Mouse (Mus musculus): ENCODE measurements around the gene Ndrg3.
"Not testable (repeated sequence)": the region's sequence is repeated elsewhere in the genome, so short reads cannot be mapped to it uniquely, and the experiment has no call there.

The Ndrg3 gene

GRCm38 (mm10) chr2:156996576-156996975 lies 4.7 kb upstream of the Ndrg3 start:
- peak; percentile 43 for DNase-seq

GRCm38 (mm10) chr2:156990727-156991431 lies 977 bp downstream of the Ndrg3 start:
- DNase-seq = peak; percentile 40

GRCm38 (mm10) chr2:156987316-156987715 lies 4.5 kb downstream of the Ndrg3 start:
- DNase-seq = no peak

- DNase-seq = no peak
Observed at GRCm38 (mm10) chr2:156982864-156983263, 9.0 kb downstream of the Ndrg3 start.

GRCm38 (mm10) chr2:156981291-156981690 lies 10.6 kb downstream of the Ndrg3 start:
- no peak for DNase-seq

GRCm38 (mm10) chr2:156980059-156980458 lies 11.8 kb downstream of the Ndrg3 start:
- DNase-seq = no peak

- DNase-seq = no peak
Observed at GRCm38 (mm10) chr2:156976711-156977110, 15.1 kb downstream of the Ndrg3 start.

- no peak for DNase-seq
Observed at GRCm38 (mm10) chr2:156974967-156975366, 16.9 kb downstream of the Ndrg3 start.

- no peak for DNase-seq
Observed at GRCm38 (mm10) chr2:156973316-156974100, 18.3 kb downstream of the Ndrg3 start.

- no peak for DNase-seq
Observed at GRCm38 (mm10) chr2:156970253-156970652, 21.6 kb downstream of the Ndrg3 start.

GRCm38 (mm10) chr2:156968501-156968900 lies 23.4 kb downstream of the Ndrg3 start:
- no peak for DNase-seq

- DNase-seq = no peak
Observed at GRCm38 (mm10) chr2:156967388-156967787, 24.5 kb downstream of the Ndrg3 start.

GRCm38 (mm10) chr2:156963891-156964290 lies 28.0 kb downstream of the Ndrg3 start:
- no peak for DNase-seq

- DNase-seq = no peak
Observed at GRCm38 (mm10) chr2:156958496-156959252, 33.2 kb downstream of the Ndrg3 start.

GRCm38 (mm10) chr2:156957035-156957434 lies 34.8 kb downstream of the Ndrg3 start:
- DNase-seq = no peak

- no peak for DNase-seq
Observed at GRCm38 (mm10) chr2:156956306-156956705, 35.5 kb downstream of the Ndrg3 start.

- no peak for DNase-seq
Observed at GRCm38 (mm10) chr2:156954463-156954862, 37.4 kb downstream of the Ndrg3 start.

- DNase-seq = no peak
Observed at GRCm38 (mm10) chr2:156951301-156952094, 40.4 kb downstream of the Ndrg3 start.

GRCm38 (mm10) chr2:156950816-156951215 lies 41.0 kb downstream of the Ndrg3 start:
- no peak for DNase-seq

GRCm38 (mm10) chr2:156941523-156941922 lies 50.3 kb downstream of the Ndrg3 start:
- DNase-seq = not testable (repeated sequence)

GRCm38 (mm10) chr2:156939926-156940325 lies 51.9 kb downstream of the Ndrg3 start:
- not testable (repeated sequence) for DNase-seq

- DNase-seq = no peak
Observed at GRCm38 (mm10) chr2:156937795-156938194, 54.1 kb downstream of the Ndrg3 start.

- DNase-seq = no peak
Observed at GRCm38 (mm10) chr2:156935005-156935404, 56.9 kb downstream of the Ndrg3 start.
